Comparison of ENCODE assay signal across 17 mouse cellular contexts in genomic region chr1:178797388-178797787, GRCm38 (mm10).
DNase-seq lines count a peak whose midpoint lies in the region; ATAC-seq and TF ChIP-seq lines count a peak whose summit lies in the region.
"Had no signal": no experiment of that assay in that cellular context is flagged by ENCODE, and none has a peak within 500 bp of the region (broad histone marks: within the 10 kb centered on the region; RNA-seq: fewer than 3 reads in every experiment).

No protein-coding gene starts in this region.

- no peak overlapping the region for H3K9ac ChIP-seq in heart, embryonic 15.5 days
- no peak overlapping the region for H3K9ac ChIP-seq in heart, adult 2 months (ENCODE audit: low read depth, low read length)
- no peak overlapping the region for H3K9ac ChIP-seq in midbrain, embryonic 13.5 days (replicated peaks)
- no peak overlapping the region for H3K9ac ChIP-seq in midbrain, postnatal 0 days (replicated peaks; ENCODE audit: low read length, poor library complexity, severe bottlenecking)
- H3K9ac ChIP-seq: embryonic facial prominence, embryonic 15.5 days; forebrain, embryonic 15.5 days had no signal

- no peaks in the 10 kb centered on the region for H3K79me2 ChIP-seq in heart, adult 2 months (replicated peaks; ENCODE audit: control insufficient read depth, insufficient read depth, low read length)

- no peaks in the 10 kb centered on the region for H3K27me3 ChIP-seq in heart, embryonic 10.5 days (ENCODE audit: insufficient read depth, poor library complexity, severe bottlenecking)
- no peaks in the 10 kb centered on the region for H3K27me3 ChIP-seq in heart, embryonic 15.5 days
- H3K27me3 ChIP-seq in heart, adult 2 months (ENCODE audit: control insufficient read depth, insufficient read depth, low read length) = no peaks in the 10 kb centered on the region
- no peaks in the 10 kb centered on the region for H3K27me3 ChIP-seq in midbrain, embryonic 13.5 days
- H3K27me3 ChIP-seq in midbrain, postnatal 0 days (ENCODE audit: insufficient read depth, low read length) = no peaks in the 10 kb centered on the region
- H3K27me3 ChIP-seq: embryonic facial prominence, embryonic 15.5 days; forebrain, embryonic 15.5 days had no signal

- no peak overlapping the region for H3K4me3 ChIP-seq in heart, embryonic 10.5 days
- H3K4me3 ChIP-seq in heart, embryonic 15.5 days = no peak overlapping the region
- no peak overlapping the region for H3K4me3 ChIP-seq in heart, adult 2 months
- H3K4me3 ChIP-seq in midbrain, embryonic 13.5 days (replicated peaks) = no peak overlapping the region
- no peak overlapping the region for H3K4me3 ChIP-seq in midbrain, postnatal 0 days (ENCODE audit: low read depth, low read length)
- H3K4me3 ChIP-seq: embryonic facial prominence, embryonic 15.5 days; forebrain, embryonic 15.5 days had no signal

- no peak overlapping the region for H3K4me2 ChIP-seq in heart, embryonic 15.5 days
- no peak overlapping the region for H3K4me2 ChIP-seq in midbrain, embryonic 13.5 days (replicated peaks)
- H3K4me2 ChIP-seq in midbrain, postnatal 0 days (ENCODE audit: low read depth, low read length, poor library complexity, severe bottlenecking) = no peak overlapping the region
- H3K4me2 ChIP-seq: embryonic facial prominence, embryonic 15.5 days; forebrain, embryonic 15.5 days had no signal

- peak overlapping the region; percentile 82; the same call in 1 of the 2 replicates for H3K27ac ChIP-seq in heart, embryonic 10.5 days
- H3K27ac ChIP-seq in heart, embryonic 15.5 days = peak overlapping the region; percentile 40; the same call in 1 of the 2 replicates
- no peak overlapping the region for H3K27ac ChIP-seq in heart, adult 2 months
- no peak overlapping the region for H3K27ac ChIP-seq in midbrain, embryonic 13.5 days
- H3K27ac ChIP-seq in midbrain, postnatal 0 days (ENCODE audit: low read depth, low read length) = no peak overlapping the region
- H3K27ac ChIP-seq: embryonic facial prominence, embryonic 15.5 days; forebrain, embryonic 15.5 days; kidney, postnatal 0 days had no signal

- ATAC-seq in heart, embryonic 15.5 days (replicated peaks; ENCODE audit: insufficient number of reproducible peaks, insufficient read depth, low FRiP score, low read depth) = no peak
- peak; percentile 60; the same call in 1 of the 2 replicates for ATAC-seq in midbrain, embryonic 13.5 days
- ATAC-seq in midbrain, postnatal 0 days (ENCODE audit: low FRiP score) = no peak
- ATAC-seq: forebrain, embryonic 15.5 days; hindbrain, embryonic 16.5 days had no signal

- intact Hi-C loops in heart, adult 2 months (cut with DNase I) = no loop called here
- intact Hi-C loops in left cerebral cortex, postnatal 14 days (cut with DNase I) = no loop called here

- DNase-seq in heart, embryonic 10.5 days (ENCODE audit: low spot score) = no peak
- no peak for DNase-seq in heart, postnatal 4 days
- DNase-seq in heart, adult 2 months = no peak
- DNase-seq in midbrain, postnatal 0 days (ENCODE audit: low spot score) = no peak
- no peak for DNase-seq in left cerebral cortex, postnatal 14 days (ENCODE audit: low spot score in 2 of 2)
- DNase-seq: adrenal gland, adult 8-10 months; adrenal gland, postnatal 36 days; cerebellum, postnatal 25 days; gastrocnemius, postnatal 36 days; kidney, adult 11 months; kidney, adult 9 months had no signal

- peaks cover 50% of the 10 kb centered on the region for H3K4me1 ChIP-seq in heart, embryonic 10.5 days
- peaks cover 43% of the 10 kb centered on the region for H3K4me1 ChIP-seq in heart, embryonic 15.5 days (replicated peaks)
- no peaks in the 10 kb centered on the region for H3K4me1 ChIP-seq in heart, adult 2 months (ENCODE audit: control insufficient read depth, insufficient read depth, low read length)
- peaks cover 16% of the 10 kb centered on the region for H3K4me1 ChIP-seq in midbrain, embryonic 13.5 days (replicated peaks)
- peaks cover 5% of the 10 kb centered on the region for H3K4me1 ChIP-seq in midbrain, postnatal 0 days (ENCODE audit: insufficient read depth, low read length)

- TF ChIP-seq EP300 in heart, adult 2 months (IDR thresholded peaks at IDR 0.05; ENCODE audit: insufficient read depth, low read depth, low read length) = no peak

- 74% methylated on average over 2 of the region's 2 CpGs for WGBS in heart, embryonic 10.5 days
- WGBS in heart, embryonic 15.5 days = 60% methylated on average over 2 of the region's 2 CpGs
- WGBS in heart, adult 2 months = 91% methylated on average over 2 of the region's 2 CpGs
- 88% methylated on average over 2 of the region's 2 CpGs for WGBS in midbrain, embryonic 13.5 days
- 86% methylated on average over 2 of the region's 2 CpGs for WGBS in midbrain, postnatal 0 days

- no peaks in the 10 kb centered on the region for H3K36me3 ChIP-seq in heart, embryonic 10.5 days
- no peaks in the 10 kb centered on the region for H3K36me3 ChIP-seq in heart, embryonic 15.5 days
- H3K36me3 ChIP-seq in heart, adult 2 months (ENCODE audit: control insufficient read depth, insufficient read depth, low read length) = no peaks in the 10 kb centered on the region
- no peaks in the 10 kb centered on the region for H3K36me3 ChIP-seq in midbrain, embryonic 13.5 days
- no peaks in the 10 kb centered on the region for H3K36me3 ChIP-seq in midbrain, postnatal 0 days (ENCODE audit: insufficient read depth, low read length)
- H3K36me3 ChIP-seq: embryonic facial prominence, embryonic 15.5 days; forebrain, embryonic 15.5 days had no signal

- no peak for TF ChIP-seq POLR2A in heart, adult 2 months (IDR thresholded peaks at IDR 0.05; ENCODE audit: insufficient read depth, low read depth, low read length)

- H3K9me3 ChIP-seq in heart, embryonic 10.5 days = no peaks in the 10 kb centered on the region
- H3K9me3 ChIP-seq in heart, embryonic 15.5 days (replicated peaks) = no peaks in the 10 kb centered on the region
- H3K9me3 ChIP-seq in midbrain, embryonic 13.5 days = no peaks in the 10 kb centered on the region
- no peaks in the 10 kb centered on the region for H3K9me3 ChIP-seq in midbrain, postnatal 0 days (ENCODE audit: low read length)
- H3K9me3 ChIP-seq: embryonic facial prominence, embryonic 15.5 days; forebrain, embryonic 15.5 days had no signal

- no peak for TF ChIP-seq CTCF in heart, adult 2 months (IDR thresholded peaks at IDR 0.05)
- no peak for TF ChIP-seq CTCF in midbrain, postnatal 0 days (IDR thresholded peaks at IDR 0.05)

Comparison
In these comparisons a context has a peak if more than half of its experiments do, and no peak if none do; other contexts are left out.
1. H3K27ac ChIP-seq: peak in heart, embryonic 10.5 days (single experiment) and heart, embryonic 15.5 days (single experiment); none in heart, adult 2 months (single experiment), midbrain, embryonic 13.5 days (single experiment) and midbrain, postnatal 0 days (single experiment).